Mouse (Mus musculus) G1E (cell line): Measurements from ENCODE around the gene Gm28047. TPM values are rescaled to one million over a fixed set of nuclear protein-coding genes. Genes with fewer than 3 reads are reported as not detected.

Source experiments
- ATAC-seq: 2 replicates; pipeline ENCODE4 v1.8.0; 2016; ENCODE audit warnings: mild to moderate bottlenecking; ENCODE audit not compliant: insufficient number of reproducible peaks, poor library complexity, low FRiP score, severe bottlenecking; ENCODE audit errors: extremely low read depth
- DNase-seq: peaks from one replicate; pipeline ENCODE4 v3.0.0; 2012; ENCODE audit warnings: low spot score
- H3K27me3 ChIP-seq: 2 replicates; pipeline ENCODE4 v1.6.1; 2012; ENCODE audit warnings: mild to moderate bottlenecking, low read length, inconsistent platforms; ENCODE audit not compliant: insufficient read depth
- H3K36me3 ChIP-seq: replicated peaks from 2 replicates; pipeline ENCODE3; 2012; ENCODE audit warnings: mild to moderate bottlenecking, inconsistent platforms
- H3K4me1 ChIP-seq: 2 replicates; pipeline ENCODE4 v1.6.1; 2012; ENCODE audit warnings: low read depth, low read length, inconsistent platforms, mixed read lengths; ENCODE audit not compliant: insufficient read depth
- H3K4me3 ChIP-seq: 2 replicates; pipeline ENCODE4 v1.5.1; 2012; ENCODE audit warnings: low read depth, mild to moderate bottlenecking, inconsistent platforms, low read length, moderate library complexity, mixed read lengths
- H3K9me3 ChIP-seq: replicated peaks from 2 replicates; pipeline ENCODE4 v1.6.1; 2012; ENCODE audit warnings: inconsistent platforms
- CTCF ChIP-seq: IDR thresholded peaks from 2 replicates; pipeline ENCODE4 v1.5.1; 2012; ENCODE audit warnings: low read depth, low read length, inconsistent platforms, mixed read lengths
- GATA1 ChIP-seq: IDR thresholded peaks from 2 replicates; pipeline ENCODE4 v1.6.1; 2012; ENCODE audit warnings: borderline replicate concordance, low read length, inconsistent platforms, mixed read lengths
- GATA2 ChIP-seq: IDR thresholded peaks from 2 replicates; pipeline ENCODE4 v1.6.1; 2012; ENCODE audit warnings: low read depth, low read length, inconsistent platforms, borderline replicate concordance
- POLR2AphosphoS5 ChIP-seq: IDR thresholded peaks from 2 replicates; pipeline ENCODE4 v1.6.1; 2012; ENCODE audit warnings: low read depth, low read length, inconsistent platforms; ENCODE audit not compliant: insufficient replicate concordance
- TAL1 ChIP-seq: conservative IDR thresholded peaks from 2 replicates; pipeline ENCODE4 v1.6.1; 2012; ENCODE audit warnings: low read depth, low read length, inconsistent platforms, mixed read lengths
- polyA plus RNA-seq: library from polyadenylated mRNA; stranded (reverse); fragments of >175 nt; gene quantifications from 2 replicates; pipeline ENCODE4 v1.2.3, GENCODE M21; 2012
- total RNA-seq, 2 experiments: library from RNA; stranded (forward) in 1 of 2; stranded (reverse) in 1 of 2; fragments of 200-1000 nt in 1 of 2; fragments of >200 nt in 1 of 2; fragmentation: Nextera tagmentation in 1 of 2; gene quantifications; 2 replicates each; pipeline ENCODE4 v1.2.3; 2014 to 2017

Gm28047 gene
- total and polyA plus RNA-seq, 3 experiments, result not detected

- Histone ChIP-seq H3K9me3 (no peaks in the 10 kb centered on the region), H3K4me3 (no peak overlapping the region), H3K27me3 (peaks cover 36% of the 10 kb centered on the region), H3K4me1 (peaks cover 43% of the 10 kb centered on the region), H3K36me3 (no peaks in the 10 kb centered on the region)
- no peak for DNase-seq
- no peak for ATAC-seq
- no peak for TF ChIP-seq GATA2
- TF ChIP-seq CTCF, result no peak
- TF ChIP-seq TAL1, result no peak
- no peak for TF ChIP-seq POLR2AphosphoS5
- no peak for TF ChIP-seq GATA1
These were observed 111.9 kb downstream of the Gm28047 start for GRCm38 (mm10) chr15:102513004-102513403.

GRCm38 (mm10) chr15:102512471-102512870 is 112.4 kb downstream of the Gm28047 start:
- Histone ChIP-seq H3K4me1 (peaks cover 41% of the 10 kb centered on the region), H3K27me3 (peaks cover 36% of the 10 kb centered on the region)
- TF ChIP-seq GATA2, result no peak
- TF ChIP-seq POLR2AphosphoS5, result no peak
- TF ChIP-seq GATA1, result no peak
- TF ChIP-seq TAL1, result no peak
- no peak for TF ChIP-seq CTCF

GRCm38 (mm10) chr15:102512010-102512409 is 112.9 kb downstream of the Gm28047 start:
- Histone ChIP-seq H3K4me1 (peaks cover 37% of the 10 kb centered on the region), H3K27me3 (peaks cover 36% of the 10 kb centered on the region), H3K4me3 (no peak overlapping the region), H3K36me3 (peaks cover 4% of the 10 kb centered on the region), H3K9me3 (no peaks in the 10 kb centered on the region)
- ATAC-seq (no peak), DNase-seq (no peak)
- no peak for TF ChIP-seq TAL1
- no peak for TF ChIP-seq GATA2
- TF ChIP-seq GATA1, result no peak
- TF ChIP-seq POLR2AphosphoS5, result no peak

More at GRCm38 (mm10) chr15:102512471-102512870, 112.4 kb downstream of the Gm28047 start:
- H3K4me3 ChIP-seq, result no peak overlapping the region
- no peak for ATAC-seq
- no peak for DNase-seq
- H3K36me3 ChIP-seq, result peaks cover 2% of the 10 kb centered on the region
- no peaks in the 10 kb centered on the region for H3K9me3 ChIP-seq

- Histone ChIP-seq H3K36me3 (peaks cover 4% of the 10 kb centered on the region), H3K4me3 (no peak overlapping the region), H3K4me1 (peaks cover 30% of the 10 kb centered on the region), H3K27me3 (peaks cover 34% of the 10 kb centered on the region), H3K9me3 (no peaks in the 10 kb centered on the region)
- TF ChIP-seq TAL1 (no peak), CTCF (no peak), GATA1 (no peak), POLR2AphosphoS5 (no peak), GATA2 (no peak)
- ATAC-seq (no peak), DNase-seq (no peak)
These were observed 113.5 kb downstream of the Gm28047 start for GRCm38 (mm10) chr15:102511285-102511833.

- peaks cover 8% of the 10 kb centered on the region for H3K36me3 ChIP-seq
- H3K4me3 ChIP-seq, result peak overlapping the region; percentile 77
- peaks cover 29% of the 10 kb centered on the region for H3K4me1 ChIP-seq
- DNase-seq, result peak; percentile 75
- H3K27me3 ChIP-seq, result peaks cover 28% of the 10 kb centered on the region
- ATAC-seq, result peak; percentile 85
- TF ChIP-seq POLR2AphosphoS5, result no peak
- no peak for TF ChIP-seq GATA1
- TF ChIP-seq GATA2, result no peak
- TF ChIP-seq CTCF, result no peak
- TF ChIP-seq TAL1, result no peak
- H3K9me3 ChIP-seq, result no peaks in the 10 kb centered on the region
These were observed 114.1 kb downstream of the Gm28047 start for GRCm38 (mm10) chr15:102510590-102511284.

- Histone ChIP-seq H3K9me3 (no peaks in the 10 kb centered on the region), H3K4me1 (peaks cover 31% of the 10 kb centered on the region), H3K27me3 (peaks cover 23% of the 10 kb centered on the region), H3K36me3 (peaks cover 14% of the 10 kb centered on the region), H3K4me3 (peak overlapping the region; percentile 77)
- TF ChIP-seq GATA2 (no peak), TAL1 (no peak), POLR2AphosphoS5 (no peak), CTCF (no peak), GATA1 (no peak)
- DNase-seq, result no peak
- no peak for ATAC-seq
These were observed 114.8 kb downstream of the Gm28047 start for GRCm38 (mm10) chr15:102510110-102510509.
